Mouse (Mus musculus) Patski (cell line): Measurements from ENCODE around the gene Chtf18. TPM values are rescaled to one million over a fixed set of nuclear protein-coding genes. Genes with fewer than 3 reads are reported as not detected.
"Not testable (repeated sequence)": the region's sequence is repeated elsewhere in the genome, so short reads cannot be mapped to it uniquely, and the experiment has no call there.

Source experiments
- ATAC-seq: fragments of 100-300 bp; one replicate; pipeline ENCODE4 v1.8.0; 2021
- CTCF ChIA-PET: fragments of 350-600 bp; sonication (Branson Sonifier 250); formaldehyde crosslinking; loops from one replicate; lab custom pipeline; 2022; ENCODE audit warnings: inconsistent platforms; lab: Charles Lee
- POLR2A ChIA-PET: fragments of 350-600 bp; sonication (Branson Sonifier 250); formaldehyde crosslinking; loops from one replicate; lab custom pipeline; 2022; ENCODE audit warnings: antibody characterized with exemption, inconsistent platforms; lab: Charles Lee
- DNase-seq: peaks from one replicate; pipeline ENCODE4 v3.0.0-alpha.2; 2011; ENCODE audit warnings: low read depth, low spot score
- H3K27me3 ChIP-seq: fragments of 371-371 bp; one replicate; pipeline ENCODE4 v1.5.1; 2021
- CTCF ChIP-seq: fragments of 100-300 bp; IDR thresholded peaks from one replicate; pipeline ENCODE4 v1.5.1; 2021
- in situ Hi-C: fragments of 300-500 bp; cut with MboI; formaldehyde crosslinking; loops from 3 replicates; pipeline ENCODE4 v1.11.1; 2018; ENCODE audit warnings: low pct_unique_long_range_greater_than_20kb, mixed read lengths
- polyA plus RNA-seq: library from polyadenylated mRNA; unstranded; gene quantifications from one replicate; pipeline ENCODE4 v1.2.3, GENCODE M21; 2021

The Chtf18 gene
- polyA plus RNA-seq, 1 experiment from 2014 or later, result 13.0 TPM

- DNase-seq, result no peak
- POLR2A ChIA-PET, result no interaction called here
- in situ Hi-C loops, result no loop called here
- CTCF ChIA-PET, result no interaction called here
- no peak for TF ChIP-seq CTCF
- H3K27me3 ChIP-seq, result no peaks in the 10 kb centered on the region
- peak; percentile 29 for ATAC-seq
Measured at GRCm38 (mm10) chr17:25756378-25757242, 29.4 kb upstream of the Chtf18 start.

DNA sequence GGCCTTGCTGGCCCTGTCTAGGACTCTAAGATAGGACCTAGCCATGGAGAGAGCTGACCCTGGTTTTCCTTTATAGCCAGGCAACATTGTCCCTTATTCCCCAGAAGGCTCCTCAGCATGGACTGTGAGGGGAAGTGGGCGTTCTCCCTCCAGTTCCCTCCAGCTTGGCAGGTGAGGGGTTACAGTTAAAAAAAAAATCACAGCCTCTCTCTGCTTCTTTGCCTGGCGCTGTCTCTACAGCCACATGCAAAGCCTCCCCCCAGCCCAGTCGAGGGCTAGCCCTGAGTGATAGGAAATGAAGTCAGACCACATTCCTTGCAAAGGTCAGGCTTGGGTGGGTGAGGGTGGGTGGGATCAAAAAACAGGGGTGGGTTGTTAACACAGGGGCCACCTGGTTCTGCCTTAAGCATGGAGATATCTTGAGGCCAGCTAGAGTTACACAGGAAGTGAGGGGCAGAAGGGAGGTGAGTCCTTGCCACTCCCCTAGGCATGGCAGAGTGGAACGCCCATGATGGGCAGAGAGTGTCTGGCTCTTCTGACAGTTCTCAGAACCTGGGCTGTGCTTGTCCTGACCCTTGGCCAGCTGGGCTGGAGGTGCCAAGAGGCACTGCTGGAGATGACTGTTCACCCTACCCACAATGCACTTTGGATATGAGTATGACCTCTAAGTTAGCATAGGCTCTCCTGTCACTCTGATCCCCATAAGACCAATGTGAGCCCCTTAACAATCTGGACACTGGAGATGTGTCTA is 28.6 kb upstream of the Chtf18 start:
- ChIA-PET POLR2A (no interaction called here), CTCF (no interaction called here)
- ATAC-seq, result no peak
- no peak for TF ChIP-seq CTCF
- no peak for DNase-seq
- no peaks in the 10 kb centered on the region for H3K27me3 ChIP-seq
- in situ Hi-C loops, result no loop called here

GRCm38 (mm10) chr17:25755086-25755485 is 27.9 kb upstream of the Chtf18 start:
- H3K27me3 ChIP-seq, result no peaks in the 10 kb centered on the region
- no peak for ATAC-seq
- no peak for DNase-seq
- no peak for TF ChIP-seq CTCF
- CTCF ChIA-PET, result no interaction called here
- POLR2A ChIA-PET, result no interaction called here
- in situ Hi-C loops, result no loop called here

GRCm38 (mm10) chr17:25754241-25754640 is 27.0 kb upstream of the Chtf18 start, which contains the start of gene Msln:
Msln (minus strand) TSS chr17:25754378.
- TF ChIP-seq CTCF, result no peak
- in situ Hi-C loops, result no loop called here
- DNase-seq, result no peak
- CTCF ChIA-PET, result no interaction called here
- no peaks in the 10 kb centered on the region for H3K27me3 ChIP-seq
- no peak for ATAC-seq
- POLR2A ChIA-PET, result no interaction called here

GRCm38 (mm10) chr17:25751446-25751845 is 24.2 kb upstream of the Chtf18 start:
- DNase-seq (peak; percentile 60), ATAC-seq (no peak)
- CTCF ChIA-PET, result no interaction called here
- POLR2A ChIA-PET, result no interaction called here
- in situ Hi-C loops, result no loop called here
- TF ChIP-seq CTCF, result no peak
- no peaks in the 10 kb centered on the region for H3K27me3 ChIP-seq

- in situ Hi-C loops, result no loop called here
- no peak for TF ChIP-seq CTCF
- H3K27me3 ChIP-seq, result no peaks in the 10 kb centered on the region
- ChIA-PET POLR2A (no interaction called here), CTCF (no interaction called here)
- DNase-seq (no peak), ATAC-seq (no peak)
Measured at GRCm38 (mm10) chr17:25749314-25749713, 22.1 kb upstream of the Chtf18 start.

GRCm38 (mm10) chr17:25748238-25748637 is 21.0 kb upstream of the Chtf18 start:
- no peaks in the 10 kb centered on the region for H3K27me3 ChIP-seq
- ChIA-PET CTCF (no interaction called here), POLR2A (no interaction called here)
- ATAC-seq (no peak), DNase-seq (no peak)
- no peak for TF ChIP-seq CTCF
- in situ Hi-C loops, result no loop called here

GRCm38 (mm10) chr17:25744311-25744710 is 17.1 kb upstream of the Chtf18 start:
- CTCF ChIA-PET, result no interaction called here
- no peak for TF ChIP-seq CTCF
- no peaks in the 10 kb centered on the region for H3K27me3 ChIP-seq
- ATAC-seq (no peak), DNase-seq (no peak)
- POLR2A ChIA-PET, result no interaction called here
- in situ Hi-C loops, result no loop called here

- ATAC-seq (no peak), DNase-seq (no peak)
- in situ Hi-C loops, result no loop called here
- H3K27me3 ChIP-seq, result no peaks in the 10 kb centered on the region
- ChIA-PET CTCF (no interaction called here), POLR2A (no interaction called here)
- no peak for TF ChIP-seq CTCF
Measured at GRCm38 (mm10) chr17:25743831-25744230, 16.6 kb upstream of the Chtf18 start.

DNA sequence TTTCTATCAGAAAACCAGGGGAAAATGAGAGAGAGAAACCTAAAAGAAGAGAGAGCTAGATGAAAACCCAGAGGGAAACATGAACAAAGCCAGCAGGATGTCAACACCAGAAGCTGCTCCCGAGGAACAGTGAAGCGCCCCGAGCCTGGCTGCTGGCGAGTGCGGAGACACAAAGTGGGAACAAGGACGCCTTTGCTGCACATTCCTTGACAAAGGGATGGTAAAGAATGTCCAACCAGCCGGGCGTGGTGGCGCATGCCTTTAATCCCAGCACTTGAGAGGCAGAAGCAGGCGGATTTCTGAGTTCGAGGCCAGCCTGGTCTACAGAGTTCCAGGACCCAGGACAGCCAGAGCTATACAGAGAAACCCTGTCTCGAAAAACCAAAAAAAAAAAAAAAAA is 14.3 kb upstream of the Chtf18 start:
- DNase-seq, ATAC-seq, in situ Hi-C loops, H3K27me3 ChIP-seq: not testable (repeated sequence)
- POLR2A ChIA-PET, result interaction anchor here (0.6 kb wide), 1 partner anchor 11 kb away, joined by 3 read pairs; no protein-coding TSS in a partner anchor
- CTCF ChIA-PET, result interaction anchor here (1.1 kb wide), 1 partner anchor 9 kb away, joined by 3 read pairs; no protein-coding TSS in a partner anchor

- ChIA-PET POLR2A (no interaction called here), CTCF (no interaction called here)
- no peak for DNase-seq
- TF ChIP-seq CTCF, result no peak
- in situ Hi-C loops, result no loop called here
- ATAC-seq, result no peak
- no peaks in the 10 kb centered on the region for H3K27me3 ChIP-seq
Measured at GRCm38 (mm10) chr17:25738861-25739260, 11.6 kb upstream of the Chtf18 start.
